Mouse (Mus musculus) cerebellum, adult 9-11 months (tissue): Measurements from ENCODE around the gene Gm14137.

Source experiments
- DNase-seq: peaks from one replicate; pipeline ENCODE4 v3.0.0; 2022

Gene Gm14137

DNA sequence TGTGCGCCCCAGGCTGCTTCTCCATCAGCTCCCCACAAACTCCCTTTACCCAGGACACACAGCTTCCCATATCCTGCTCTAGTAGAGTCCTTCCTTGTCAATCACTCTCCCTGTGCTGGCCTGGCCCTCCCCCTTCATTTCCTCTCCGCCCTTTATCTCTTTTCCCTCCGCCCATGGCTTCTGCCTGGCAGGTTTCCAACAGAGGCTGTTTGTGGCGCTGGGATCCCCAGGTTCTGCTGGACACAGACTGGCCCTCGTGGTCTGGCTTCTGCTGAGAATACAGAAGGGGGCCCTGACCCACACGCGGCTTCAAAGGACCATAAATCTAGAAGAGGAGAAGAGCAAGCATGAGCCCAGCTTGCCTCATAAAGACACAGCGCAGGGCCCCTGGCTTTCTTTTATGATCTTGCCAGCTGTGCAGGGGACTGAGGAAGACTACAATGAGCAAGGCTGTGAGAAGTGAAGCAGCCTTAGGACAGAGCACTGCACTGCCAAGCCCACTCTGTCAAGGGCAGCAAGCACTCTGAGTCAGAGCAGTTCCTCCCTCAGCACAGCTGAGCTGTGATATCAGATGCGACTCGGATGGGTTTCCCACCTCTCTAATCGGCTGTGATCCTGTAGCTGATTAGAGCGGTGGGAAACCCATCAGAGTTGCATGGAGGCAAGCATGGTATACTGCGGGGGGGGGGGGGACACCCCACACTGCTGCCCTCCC, 1.3 kb upstream of the Gm14137 start:
- DNase-seq, result no peak

DNA sequence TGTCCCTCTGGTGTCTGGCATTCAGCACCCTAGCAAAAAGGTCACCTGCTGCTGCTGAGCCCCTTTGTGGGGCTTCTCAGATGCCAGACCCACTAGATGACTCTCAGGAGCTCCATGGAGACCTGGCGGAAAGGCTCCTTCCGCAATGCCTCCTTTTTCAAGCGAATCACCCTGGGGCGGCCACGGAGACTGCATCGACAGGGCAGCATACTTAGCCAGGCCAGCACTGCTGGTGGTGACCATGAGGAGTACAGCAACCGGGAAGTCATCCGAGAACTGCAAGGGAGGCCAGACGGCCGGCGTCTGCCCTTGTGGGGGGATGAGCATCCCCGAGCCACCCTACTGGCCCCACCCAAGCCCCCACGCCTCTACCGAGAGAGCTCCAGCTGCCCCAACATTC, 557 bp downstream of the Gm14137 start:
- DNase-seq, result no peak

- no peak for DNase-seq
Measured at GRCm38 (mm10) chr2:119175614-119176013, 1.3 kb downstream of the Gm14137 start.

- DNase-seq, result no peak
Measured at GRCm38 (mm10) chr2:119176761-119177160, 2.5 kb downstream of the Gm14137 start.

- no peak for DNase-seq
Measured at GRCm38 (mm10) chr2:119177384-119177939, 3.2 kb downstream of the Gm14137 start.

DNA sequence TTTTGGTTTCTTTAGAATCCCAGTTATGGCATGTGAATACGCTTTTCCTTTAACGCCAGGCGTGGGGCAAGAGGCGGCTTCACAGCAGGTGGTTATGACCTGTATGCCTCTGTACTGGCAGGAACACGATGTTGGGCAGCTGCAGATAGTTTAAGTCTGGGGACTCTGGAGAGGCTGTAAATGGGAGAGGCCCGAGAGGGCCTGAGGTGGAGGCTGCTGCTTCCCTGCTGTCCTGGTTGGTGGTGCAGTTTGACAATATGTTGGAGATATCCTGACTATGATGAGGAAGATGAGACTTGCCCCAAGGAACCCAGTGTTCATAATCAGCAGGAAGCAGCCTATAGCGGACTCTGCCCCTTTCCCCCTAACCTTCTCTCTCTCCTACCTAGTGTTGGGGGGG, 8.6 kb downstream of the Gm14137 start:
- no peak for DNase-seq

GRCm38 (mm10) chr2:119189029-119189710, 14.9 kb downstream of the Gm14137 start:
- DNase-seq, result peak; percentile 87

DNA sequence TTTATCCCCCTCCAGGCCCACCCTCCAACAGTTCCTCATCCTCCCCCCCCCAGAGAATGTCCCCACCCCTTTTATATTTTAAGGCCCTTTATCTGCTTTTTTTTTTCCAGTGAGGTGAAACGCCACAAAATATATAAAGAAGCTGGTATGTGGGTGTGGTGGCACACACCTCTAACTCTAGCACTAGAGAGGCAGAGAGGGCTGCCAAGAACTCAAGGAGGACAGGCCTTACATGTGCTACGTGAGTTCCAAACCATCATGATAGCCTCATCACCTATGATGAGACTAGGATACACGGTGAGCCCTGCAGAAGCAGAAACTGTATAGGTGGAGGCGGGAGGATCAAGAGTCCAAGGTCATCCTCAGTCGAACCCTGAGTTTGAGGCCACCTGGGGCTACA, 16.7 kb downstream of the Gm14137 start:
- no peak for DNase-seq

DNA sequence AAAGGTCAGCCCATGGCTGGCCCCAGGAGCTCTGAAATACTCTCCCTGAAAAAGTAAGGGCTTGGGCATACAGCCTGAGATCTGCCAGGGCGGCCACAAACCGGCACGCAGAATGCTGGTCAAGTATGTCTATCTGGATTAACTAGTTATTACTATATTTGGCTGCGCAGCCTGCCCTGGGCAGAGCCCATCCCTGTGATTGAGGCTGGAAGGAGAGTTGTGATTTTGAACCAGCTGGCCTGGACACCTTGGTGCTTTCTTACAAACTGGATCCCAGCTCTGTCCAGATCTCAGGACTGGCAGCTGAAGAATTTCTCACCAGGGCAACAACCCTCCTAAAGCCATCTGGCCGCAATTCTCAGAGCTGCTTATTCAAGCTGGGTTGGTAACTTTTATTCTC, 19.8 kb downstream of the Gm14137 start:
- DNase-seq, result peak; percentile 34

DNA sequence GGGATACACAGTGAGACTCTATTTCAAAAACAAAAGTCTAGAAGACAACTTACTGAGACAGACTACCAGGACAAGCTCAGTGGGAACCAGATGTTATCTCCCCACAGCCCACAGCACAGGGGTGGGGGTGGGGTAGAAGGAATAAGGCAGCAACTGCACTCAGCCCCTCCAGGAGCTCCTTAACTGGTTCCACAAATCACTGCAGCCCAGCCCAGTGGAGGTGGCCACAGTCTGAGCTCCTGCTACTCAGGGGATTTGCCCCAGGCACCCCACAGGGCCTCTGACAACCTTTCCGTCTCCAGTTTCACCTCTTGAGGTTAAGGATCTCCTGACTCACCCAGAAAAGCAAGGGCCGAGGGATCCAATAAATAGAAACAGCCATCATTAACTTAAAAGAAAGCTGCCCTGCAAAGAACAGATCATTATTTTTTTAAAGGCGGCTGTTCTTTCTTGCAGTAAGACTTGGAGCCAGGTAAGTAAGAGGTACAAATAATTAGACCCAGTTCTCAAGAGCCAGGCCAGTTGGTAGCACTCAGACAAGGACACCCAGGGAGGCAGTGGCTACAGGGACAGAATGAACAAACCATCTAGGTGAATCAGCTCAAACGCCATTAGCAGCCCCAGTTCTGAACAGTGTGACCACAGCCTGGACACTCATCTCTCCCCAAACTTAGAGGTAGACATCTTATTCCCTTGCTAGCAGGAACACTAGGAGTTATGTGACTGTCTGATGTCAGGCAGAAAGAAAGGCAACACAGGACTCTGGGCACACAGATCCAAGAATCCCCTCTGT, 22.2 kb downstream of the Gm14137 start:
- DNase-seq, result no peak

- no peak for DNase-seq
Measured at GRCm38 (mm10) chr2:119197493-119197892, 23.2 kb downstream of the Gm14137 start.

DNA sequence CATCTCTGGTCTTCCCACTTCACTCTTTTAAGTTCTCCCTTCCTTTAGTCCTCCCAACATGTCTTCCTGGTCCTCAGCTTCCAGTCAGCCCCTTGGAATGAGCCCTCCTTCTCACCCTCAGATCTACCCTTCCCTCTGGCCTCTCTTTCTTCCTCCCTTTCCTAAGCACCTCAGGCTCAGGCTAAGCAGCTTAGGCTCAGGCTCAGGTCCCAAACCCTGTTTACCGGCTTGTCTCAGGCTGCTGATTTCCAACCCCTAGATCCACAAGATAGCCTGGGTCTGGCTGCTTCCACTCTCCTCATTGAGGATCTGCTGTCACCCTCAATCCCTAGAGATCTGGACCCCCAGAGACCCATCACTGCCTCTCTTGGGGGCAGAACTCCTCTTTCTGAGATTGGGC, 23.7 kb downstream of the Gm14137 start:
- no peak for DNase-seq

GRCm38 (mm10) chr2:119198934-119199333, 24.6 kb downstream of the Gm14137 start:
- no peak for DNase-seq

DNA sequence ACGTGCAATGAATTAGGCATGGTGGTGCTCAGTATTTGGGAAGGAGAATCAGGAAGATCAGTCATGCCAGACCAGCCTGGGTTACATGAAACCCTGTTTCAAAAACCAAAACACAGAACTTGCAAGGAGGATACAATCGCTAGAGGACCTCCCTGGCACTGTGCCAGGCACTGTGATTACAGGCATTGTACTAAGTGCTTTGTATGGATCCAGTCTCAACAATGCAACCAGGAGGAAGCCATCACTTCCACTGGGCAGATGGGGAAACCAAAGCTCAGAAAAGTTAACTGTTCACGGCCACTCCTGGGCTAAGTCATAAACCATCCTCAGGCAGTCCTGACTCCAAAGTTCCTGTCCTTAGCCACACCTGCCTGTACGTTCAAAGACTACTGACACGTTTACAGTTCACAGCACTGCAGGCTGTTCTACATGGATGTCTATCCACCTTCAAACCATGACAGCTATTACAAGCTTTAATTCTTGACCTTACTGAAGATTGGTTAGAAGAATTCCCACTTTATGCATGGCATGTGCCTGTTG, 28.7 kb downstream of the Gm14137 start:
- no peak for DNase-seq

GRCm38 (mm10) chr2:119203871-119204460, 29.7 kb downstream of the Gm14137 start:
- no peak for DNase-seq

DNA sequence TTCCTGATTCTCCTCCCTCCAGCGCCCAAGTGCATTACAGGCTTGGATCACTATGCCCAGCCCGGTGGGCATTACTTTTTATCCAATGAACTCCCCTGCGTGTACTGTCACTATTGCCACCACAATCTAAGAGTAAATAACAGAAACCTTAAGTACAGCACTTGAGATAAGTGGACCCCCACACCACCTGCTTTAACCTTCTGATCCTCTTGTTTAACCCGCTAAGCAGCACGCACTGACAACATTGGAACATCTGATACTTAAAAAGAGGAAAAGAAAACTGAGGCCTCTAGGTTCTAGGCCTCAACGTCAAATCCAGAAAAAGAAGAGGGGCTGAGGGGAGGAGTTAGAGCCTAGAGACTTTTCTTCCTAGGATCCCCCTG, 33.6 kb downstream of the Gm14137 start:
- no peak for DNase-seq

GRCm38 (mm10) chr2:119208344-119209175, 34.3 kb downstream of the Gm14137 start, which contains the start of the genes Zfyve19 and Dnajc17:
Gene Zfyve19 (plus strand): TSS chr2:119208617.
Gene Dnajc17 (minus strand): TSS chr2:119208795.
- peak; percentile 96 for DNase-seq

DNA sequence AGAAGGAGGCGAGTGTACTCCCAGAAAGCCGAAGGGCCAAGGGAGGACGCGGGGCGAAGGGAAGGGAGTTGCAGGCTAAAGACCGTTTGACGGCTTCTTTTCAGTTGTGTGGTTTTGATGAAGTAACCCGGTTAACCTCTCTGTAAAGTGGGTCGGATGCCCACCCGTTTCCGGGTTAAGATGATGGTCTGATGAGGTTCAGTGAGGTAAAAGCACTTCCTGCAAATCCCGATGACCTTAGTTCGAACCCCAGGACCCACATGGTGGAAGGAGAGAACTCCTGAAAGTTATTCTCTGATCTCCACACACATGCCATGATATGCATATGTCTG, 34.8 kb downstream of the Gm14137 start:
- DNase-seq, result no peak
